Mouse (Mus musculus) G1E (cell line): ENCODE measurements around the gene Ngly1.

Experiments used
- CTCF ChIP-seq: IDR thresholded peaks from 2 replicates; pipeline ENCODE4 v1.5.1; 2012; ENCODE audit warnings: low read depth, low read length, inconsistent platforms, mixed read lengths
- TAL1 ChIP-seq: conservative IDR thresholded peaks from 2 replicates; pipeline ENCODE4 v1.6.1; 2012; ENCODE audit warnings: low read depth, low read length, inconsistent platforms, mixed read lengths

GRCm38 (mm10) chr14:16248135-16248534, 945 bp upstream of the Ngly1 start:
- no peak for TF ChIP-seq CTCF
- TF ChIP-seq TAL1: no peak
